Mouse (Mus musculus): ENCODE measurements around the gene Ssh1. TPM values are rescaled to one million over a fixed set of nuclear protein-coding genes. Genes with fewer than 3 reads are reported as not detected.

The Ssh1 gene
- polyA plus RNA-seq, 1 experiment from 2014 or later: 15.1 TPM

- Histone ChIP-seq H3K36me3 (ENCODE audit: control insufficient read depth, insufficient read depth, low read length) (no peaks in the 10 kb centered on the region), H3K27ac (ENCODE audit: low read length) (no peak overlapping the region), H3K4me3 (ENCODE audit: low read length) (no peak overlapping the region), H3K9ac (ENCODE audit: low read length) (no peak overlapping the region), H3K27me3 (ENCODE audit: control insufficient read depth, insufficient read depth, low read depth, low read length) (no peaks in the 10 kb centered on the region), H3K9me3 (ENCODE audit: control insufficient read depth, low read length) (no peaks in the 10 kb centered on the region; the same call in 1 of the 2 replicates), H3K4me2 (ENCODE audit: low read depth, low read length) (no peak overlapping the region), H3K4me1 (replicated peaks; ENCODE audit: control insufficient read depth, insufficient read depth, low read length) (peaks cover 8% of the 10 kb centered on the region)
- 75% methylated on average over 4 of the region's 4 CpGs for WGBS
- no peak for ATAC-seq (ENCODE audit: low read depth)
Observed at GRCm38 (mm10) chr5:113933480-113933879, 60.2 kb downstream of the Ssh1 start.

DNA sequence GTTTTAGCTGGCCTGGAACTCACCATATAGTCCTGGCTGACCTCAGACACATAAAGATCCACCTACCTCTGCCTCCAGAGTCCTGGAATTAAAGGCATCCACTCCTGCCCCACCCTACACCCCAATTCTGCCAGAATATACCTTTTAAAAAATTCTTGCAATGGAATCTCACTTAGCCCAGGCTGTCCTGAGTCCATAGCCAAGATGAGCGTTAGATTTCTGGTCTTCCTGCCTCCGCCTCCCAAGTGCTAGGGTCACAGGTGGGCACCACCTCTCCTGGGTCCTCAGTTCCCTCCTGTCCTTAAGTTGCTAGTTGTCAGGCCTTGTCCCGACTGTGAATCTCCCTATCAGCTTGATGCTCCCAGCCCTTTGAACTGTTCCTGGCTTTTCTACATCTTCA, 61.4 kb downstream of the Ssh1 start:
- H3K27ac ChIP-seq (ENCODE audit: low read length): no peak overlapping the region
- H3K4me3 ChIP-seq (ENCODE audit: low read length): no peak overlapping the region
- WGBS: 62% methylated on average over 3 of the region's 3 CpGs
- no peak overlapping the region for H3K4me2 ChIP-seq (ENCODE audit: low read depth, low read length)
- no peak overlapping the region for H3K9ac ChIP-seq (ENCODE audit: low read length)
- no peaks in the 10 kb centered on the region for H3K27me3 ChIP-seq (ENCODE audit: control insufficient read depth, insufficient read depth, low read depth, low read length)
- no peak for ATAC-seq (ENCODE audit: low read depth)
- H3K36me3 ChIP-seq (ENCODE audit: control insufficient read depth, insufficient read depth, low read length): no peaks in the 10 kb centered on the region
- peaks cover 8% of the 10 kb centered on the region for H3K4me1 ChIP-seq (replicated peaks; ENCODE audit: control insufficient read depth, insufficient read depth, low read length)
- H3K9me3 ChIP-seq (ENCODE audit: control insufficient read depth, low read length): peaks cover 5% of the 10 kb centered on the region; the same call in 1 of the 2 replicates

GRCm38 (mm10) chr5:113930648-113931609, 62.8 kb downstream of the Ssh1 start:
- H3K9me3 ChIP-seq (ENCODE audit: control insufficient read depth, low read length): peaks cover 5% of the 10 kb centered on the region; the same call in 1 of the 2 replicates
- H3K4me2 ChIP-seq (ENCODE audit: low read depth, low read length): 0 out of 2 replicates have a peak overlapping the region, but pooled peaks have one; percentile 23
- H3K27ac ChIP-seq (ENCODE audit: low read length): peak overlapping the region; percentile 78
- no peaks in the 10 kb centered on the region for H3K27me3 ChIP-seq (ENCODE audit: control insufficient read depth, insufficient read depth, low read depth, low read length)
- H3K4me1 ChIP-seq (replicated peaks; ENCODE audit: control insufficient read depth, insufficient read depth, low read length): peaks cover 8% of the 10 kb centered on the region
- ATAC-seq (ENCODE audit: low read depth): peak; percentile 72
- H3K36me3 ChIP-seq (ENCODE audit: control insufficient read depth, insufficient read depth, low read length): no peaks in the 10 kb centered on the region
- no peak overlapping the region for H3K4me3 ChIP-seq (ENCODE audit: low read length)
- H3K9ac ChIP-seq (ENCODE audit: low read length): peak overlapping the region; percentile 37; the same call in 1 of the 2 replicates
- WGBS: 34% methylated on average over 18 of the region's 18 CpGs

DNA sequence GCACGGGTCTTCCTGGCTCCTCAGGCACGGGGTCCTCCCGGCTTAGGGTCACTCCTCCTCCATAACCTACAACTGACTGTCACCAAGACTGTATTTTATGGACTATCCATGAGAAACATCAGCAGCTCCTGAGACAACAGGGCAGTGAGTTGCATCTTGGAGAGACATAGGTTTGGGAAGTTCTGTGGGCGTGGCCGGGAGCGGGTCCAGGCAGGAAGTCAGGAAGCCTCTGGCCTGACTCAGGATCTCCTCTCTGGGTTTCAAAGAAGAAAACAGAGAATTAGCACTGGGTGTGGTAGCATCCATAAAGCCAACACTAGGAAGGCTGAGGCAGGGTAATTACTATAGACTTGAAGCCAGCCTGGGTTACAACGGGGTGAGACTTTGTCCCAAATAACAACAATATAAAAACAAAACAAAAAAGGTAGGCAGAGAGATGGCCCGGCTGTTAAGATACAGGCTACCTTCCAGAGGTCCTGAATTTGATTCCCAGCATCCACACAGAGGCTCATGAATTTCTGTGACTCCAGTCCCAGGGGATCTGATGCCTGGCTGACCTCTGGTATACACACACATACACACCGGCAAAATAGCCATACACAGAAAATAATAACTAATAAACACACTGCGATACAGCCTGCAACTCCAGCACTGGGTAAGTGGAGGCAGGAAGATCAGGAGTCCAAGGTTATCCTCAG, 63.6 kb downstream of the Ssh1 start:
- Histone ChIP-seq H3K9me3 (ENCODE audit: control insufficient read depth, low read length) (peaks cover 5% of the 10 kb centered on the region; the same call in 1 of the 2 replicates), H3K27me3 (ENCODE audit: control insufficient read depth, insufficient read depth, low read depth, low read length) (no peaks in the 10 kb centered on the region), H3K9ac (ENCODE audit: low read length) (no peak overlapping the region; the same call in 1 of the 2 replicates), H3K4me3 (ENCODE audit: low read length) (no peak overlapping the region; the same call in 1 of the 2 replicates), H3K36me3 (ENCODE audit: control insufficient read depth, insufficient read depth, low read length) (no peaks in the 10 kb centered on the region), H3K27ac (ENCODE audit: low read length) (peak overlapping the region; percentile 59), H3K4me2 (ENCODE audit: low read depth, low read length) (peak overlapping the region; percentile 36), H3K4me1 (replicated peaks; ENCODE audit: control insufficient read depth, insufficient read depth, low read length) (peaks cover 8% of the 10 kb centered on the region)
- ATAC-seq (ENCODE audit: low read depth): 0 out of 2 replicates have a peak, but pooled peaks have one; percentile 18
- 41% methylated on average over 10 of the region's 10 CpGs for WGBS

DNA sequence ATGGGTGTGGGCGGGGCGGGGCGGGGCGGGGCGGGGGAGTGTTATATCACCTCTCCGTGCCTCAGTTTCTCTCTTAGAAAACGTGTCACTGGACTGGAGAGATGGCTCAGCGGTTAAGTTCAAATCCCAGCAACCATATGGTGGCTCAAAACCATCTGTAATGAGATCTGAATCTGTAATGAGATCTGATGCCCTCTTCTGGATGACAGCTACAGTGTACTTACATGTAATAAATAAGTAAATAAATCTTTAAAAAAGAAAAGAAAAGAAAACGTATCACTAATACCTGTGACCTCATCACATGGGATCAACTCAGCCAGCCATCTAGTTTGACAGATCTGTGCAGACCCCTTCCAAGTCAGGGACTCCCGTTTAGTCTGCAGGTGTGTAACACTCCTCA, 64.2 kb downstream of the Ssh1 start:
- peak overlapping the region; percentile 59 for H3K27ac ChIP-seq (ENCODE audit: low read length)
- H3K27me3 ChIP-seq (ENCODE audit: control insufficient read depth, insufficient read depth, low read depth, low read length): no peaks in the 10 kb centered on the region
- peaks cover 5% of the 10 kb centered on the region; the same call in 1 of the 2 replicates for H3K9me3 ChIP-seq (ENCODE audit: control insufficient read depth, low read length)
- ATAC-seq (ENCODE audit: low read depth): no peak
- 52% methylated on average over 10 of the region's 10 CpGs for WGBS
- peaks cover 8% of the 10 kb centered on the region for H3K4me1 ChIP-seq (replicated peaks; ENCODE audit: control insufficient read depth, insufficient read depth, low read length)
- peak overlapping the region; percentile 36 for H3K4me2 ChIP-seq (ENCODE audit: low read depth, low read length)
- H3K9ac ChIP-seq (ENCODE audit: low read length): no peak overlapping the region; the same call in 1 of the 2 replicates
- H3K4me3 ChIP-seq (ENCODE audit: low read length): no peak overlapping the region; the same call in 1 of the 2 replicates
- H3K36me3 ChIP-seq (ENCODE audit: control insufficient read depth, insufficient read depth, low read length): no peaks in the 10 kb centered on the region

- Histone ChIP-seq H3K27ac (ENCODE audit: low read length) (no peak overlapping the region), H3K9me3 (ENCODE audit: control insufficient read depth, low read length) (peaks cover 5% of the 10 kb centered on the region; the same call in 1 of the 2 replicates), H3K4me1 (replicated peaks; ENCODE audit: control insufficient read depth, insufficient read depth, low read length) (peaks cover 4% of the 10 kb centered on the region; the same call in 1 of the 2 replicates), H3K4me3 (ENCODE audit: low read length) (no peak overlapping the region), H3K36me3 (ENCODE audit: control insufficient read depth, insufficient read depth, low read length) (no peaks in the 10 kb centered on the region), H3K4me2 (ENCODE audit: low read depth, low read length) (no peak overlapping the region), H3K9ac (ENCODE audit: low read length) (no peak overlapping the region), H3K27me3 (ENCODE audit: control insufficient read depth, insufficient read depth, low read depth, low read length) (no peaks in the 10 kb centered on the region)
- 68% methylated on average over 4 of the region's 4 CpGs for WGBS
- ATAC-seq (ENCODE audit: low read depth): no peak
Observed at GRCm38 (mm10) chr5:113924608-113925007, 69.1 kb downstream of the Ssh1 start.

GRCm38 (mm10) chr5:113921310-113922166, 72.2 kb downstream of the Ssh1 start:
- Histone ChIP-seq H3K27ac (ENCODE audit: low read length) (peak overlapping the region; percentile 4; the same call in 1 of the 2 replicates), H3K36me3 (ENCODE audit: control insufficient read depth, insufficient read depth, low read length) (no peaks in the 10 kb centered on the region), H3K4me1 (replicated peaks; ENCODE audit: control insufficient read depth, insufficient read depth, low read length) (peaks cover 8% of the 10 kb centered on the region; the same call in 1 of the 2 replicates), H3K9me3 (ENCODE audit: control insufficient read depth, low read length) (no peaks in the 10 kb centered on the region), H3K9ac (ENCODE audit: low read length) (0 out of 2 replicates have a peak overlapping the region, but pooled peaks have one; percentile 22), H3K4me3 (ENCODE audit: low read length) (no peak overlapping the region), H3K27me3 (ENCODE audit: control insufficient read depth, insufficient read depth, low read depth, low read length) (no peaks in the 10 kb centered on the region), H3K4me2 (ENCODE audit: low read depth, low read length) (no peak overlapping the region)
- WGBS: 32% methylated on average over 6 of the region's 6 CpGs
- no peak for ATAC-seq (ENCODE audit: low read depth)

DNA sequence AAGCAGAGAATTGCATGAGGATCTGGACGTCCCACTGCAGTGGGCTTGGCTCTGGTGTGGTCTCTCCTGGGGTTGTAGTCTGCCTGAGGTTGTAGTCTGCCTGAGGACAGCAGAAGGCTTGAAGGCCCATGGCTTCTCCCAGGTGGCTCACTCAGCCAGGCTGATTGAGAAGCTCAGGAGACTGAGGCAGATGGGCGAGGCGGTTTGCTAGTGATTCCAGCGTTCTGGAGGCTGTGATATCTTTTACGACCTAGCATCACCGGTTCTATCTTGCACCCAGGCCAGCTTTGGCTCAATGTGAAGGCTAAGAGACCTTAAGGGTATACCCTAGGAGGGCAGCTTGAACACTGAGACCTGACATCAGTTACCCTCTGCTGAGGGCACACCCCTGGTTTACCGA, 74.6 kb downstream of the Ssh1 start:
- H3K36me3 ChIP-seq (ENCODE audit: control insufficient read depth, insufficient read depth, low read length): no peaks in the 10 kb centered on the region
- H3K4me2 ChIP-seq (ENCODE audit: low read depth, low read length): no peak overlapping the region
- peaks cover 17% of the 10 kb centered on the region for H3K4me1 ChIP-seq (replicated peaks; ENCODE audit: control insufficient read depth, insufficient read depth, low read length)
- ATAC-seq (ENCODE audit: low read depth): no peak
- no peak overlapping the region; the same call in 1 of the 2 replicates for H3K27ac ChIP-seq (ENCODE audit: low read length)
- no peak overlapping the region for H3K9ac ChIP-seq (ENCODE audit: low read length)
- no peaks in the 10 kb centered on the region for H3K27me3 ChIP-seq (ENCODE audit: control insufficient read depth, insufficient read depth, low read depth, low read length)
- WGBS: 74% methylated on average over 7 of the region's 7 CpGs
- H3K4me3 ChIP-seq (ENCODE audit: low read length): no peak overlapping the region
- H3K9me3 ChIP-seq (ENCODE audit: control insufficient read depth, low read length): no peaks in the 10 kb centered on the region

All from lung, embryonic 16.5 days (tissue).